Mouse (Mus musculus): ENCODE measurements around the gene Efcab6. TPM values are rescaled to one million over a fixed set of nuclear protein-coding genes. Genes with fewer than 3 reads are reported as not detected.

The Efcab6 gene
- polyA plus RNA-seq, 1 experiment, result 2.2 TPM

GRCm38 (mm10) chr15:83842915-83843789 is 222.0 kb downstream of the Efcab6 start:
- Histone ChIP-seq H3K4me3 (replicated peaks; ENCODE audit: extremely low read depth, low read depth, low read length) (no peak overlapping the region), H3K4me1 (ENCODE audit: control insufficient read depth, insufficient read depth, low read length) (no peaks in the 10 kb centered on the region)
- TF ChIP-seq CTCF (IDR thresholded peaks at IDR 0.05; ENCODE audit: insufficient read depth, low read length) (no peak), POLR2A (IDR thresholded peaks at IDR 0.05; ENCODE audit: borderline replicate concordance, extremely low read depth, low read depth, low read length) (no peak)
- DNase-seq, result no peak
- 57% methylated on average over 22 of the region's 22 CpGs for WGBS

DNA sequence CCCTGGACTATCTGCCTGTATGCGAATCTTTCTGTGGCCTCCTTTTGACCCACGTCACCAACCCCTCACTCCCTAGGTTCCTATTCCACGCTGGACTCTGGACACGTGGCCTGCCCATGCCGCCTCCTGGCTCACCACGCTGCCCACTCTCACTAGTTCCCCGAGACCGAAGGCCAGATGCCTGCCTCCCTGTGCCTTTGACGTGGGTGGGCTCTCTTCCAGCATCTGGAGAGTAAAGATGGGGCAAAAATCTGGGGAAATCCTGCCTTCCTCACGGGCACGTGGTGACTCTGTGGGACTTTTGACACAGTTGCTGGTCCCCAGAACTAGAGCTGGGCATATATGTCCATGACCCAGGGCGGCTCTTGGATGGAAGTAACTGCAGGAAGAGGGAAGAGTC is 222.8 kb downstream of the Efcab6 start:
- Histone ChIP-seq H3K4me3 (replicated peaks; ENCODE audit: extremely low read depth, low read depth, low read length) (no peak overlapping the region), H3K4me1 (ENCODE audit: control insufficient read depth, insufficient read depth, low read length) (no peaks in the 10 kb centered on the region)
- no peak for DNase-seq
- TF ChIP-seq CTCF (IDR thresholded peaks at IDR 0.05; ENCODE audit: insufficient read depth, low read length), result no peak
- no peak for TF ChIP-seq POLR2A (IDR thresholded peaks at IDR 0.05; ENCODE audit: borderline replicate concordance, extremely low read depth, low read depth, low read length)
- WGBS, result 77% methylated on average over 12 of the region's 12 CpGs

GRCm38 (mm10) chr15:83840950-83841719 is 224.0 kb downstream of the Efcab6 start:
- WGBS, result 60% methylated on average over 10 of the region's 10 CpGs
- TF ChIP-seq POLR2A (IDR thresholded peaks at IDR 0.05; ENCODE audit: borderline replicate concordance, extremely low read depth, low read depth, low read length) (no peak), CTCF (IDR thresholded peaks at IDR 0.05; ENCODE audit: insufficient read depth, low read length) (no peak)
- Histone ChIP-seq H3K4me3 (replicated peaks; ENCODE audit: extremely low read depth, low read depth, low read length) (no peak overlapping the region), H3K4me1 (ENCODE audit: control insufficient read depth, insufficient read depth, low read length) (no peaks in the 10 kb centered on the region)
- no peak for DNase-seq

DNA sequence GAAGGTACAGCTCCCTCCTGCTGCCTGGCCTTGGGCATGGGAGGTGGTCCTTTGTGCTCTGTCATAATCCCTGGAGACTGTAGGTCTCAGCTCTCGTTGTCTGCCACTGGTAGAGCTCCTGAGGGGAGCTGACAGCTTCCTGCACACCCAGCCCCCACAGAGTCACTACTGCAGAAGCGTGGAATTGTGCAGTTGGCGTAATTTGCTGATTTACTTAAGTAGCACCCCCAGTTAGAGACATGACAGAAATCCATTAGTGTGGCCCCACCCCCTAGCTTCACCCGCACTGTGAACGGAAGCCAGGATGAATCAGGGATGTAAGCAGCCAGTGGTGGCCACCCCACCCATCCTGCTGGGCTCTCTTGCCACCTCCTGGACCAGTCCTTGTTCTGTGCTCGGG is 232.9 kb downstream of the Efcab6 start:
- no peak for DNase-seq
- Histone ChIP-seq H3K4me3 (replicated peaks; ENCODE audit: extremely low read depth, low read depth, low read length) (no peak overlapping the region), H3K4me1 (ENCODE audit: control insufficient read depth, insufficient read depth, low read length) (no peaks in the 10 kb centered on the region)
- TF ChIP-seq POLR2A (IDR thresholded peaks at IDR 0.05; ENCODE audit: borderline replicate concordance, extremely low read depth, low read depth, low read length) (no peak), CTCF (IDR thresholded peaks at IDR 0.05; ENCODE audit: insufficient read depth, low read length) (no peak)
- 50% methylated on average over 6 of the region's 6 CpGs for WGBS

DNA sequence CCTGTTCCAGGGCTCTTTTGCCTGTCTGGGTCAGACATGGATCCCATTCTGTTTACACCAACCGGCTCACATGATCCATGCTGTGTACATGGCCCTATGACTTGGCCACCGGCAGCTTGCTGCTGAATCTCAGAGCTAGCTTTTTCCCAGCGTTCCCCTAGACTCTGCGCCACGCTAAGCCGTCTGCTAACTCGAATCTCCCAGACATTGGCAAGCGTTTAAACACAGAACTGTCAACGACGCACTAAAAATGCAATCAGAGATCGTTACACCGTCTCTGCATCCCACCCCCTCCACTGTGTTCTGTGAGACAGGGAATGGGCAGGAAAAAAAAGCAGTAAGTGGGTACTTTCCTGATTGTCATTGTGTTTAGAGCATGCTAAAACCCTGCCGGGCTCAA is 236.0 kb downstream of the Efcab6 start:
- no peak for DNase-seq
- no peaks in the 10 kb centered on the region for H3K4me1 ChIP-seq (ENCODE audit: control insufficient read depth, insufficient read depth, low read length)
- TF ChIP-seq CTCF (IDR thresholded peaks at IDR 0.05; ENCODE audit: insufficient read depth, low read length) (no peak), POLR2A (IDR thresholded peaks at IDR 0.05; ENCODE audit: borderline replicate concordance, extremely low read depth, low read depth, low read length) (no peak)
- WGBS, result 73% methylated on average over 13 of the region's 13 CpGs
- no peak overlapping the region for H3K4me3 ChIP-seq (replicated peaks; ENCODE audit: extremely low read depth, low read depth, low read length)

GRCm38 (mm10) chr15:83828011-83828410 is 237.2 kb downstream of the Efcab6 start:
- no peak for TF ChIP-seq POLR2A (IDR thresholded peaks at IDR 0.05; ENCODE audit: borderline replicate concordance, extremely low read depth, low read depth, low read length)
- no peak for TF ChIP-seq CTCF (IDR thresholded peaks at IDR 0.05; ENCODE audit: insufficient read depth, low read length)
- Histone ChIP-seq H3K4me3 (replicated peaks; ENCODE audit: extremely low read depth, low read depth, low read length) (no peak overlapping the region), H3K4me1 (ENCODE audit: control insufficient read depth, insufficient read depth, low read length) (no peaks in the 10 kb centered on the region)
- WGBS, result 78% methylated on average over 8 of the region's 8 CpGs
- DNase-seq, result no peak

Other genes starting within 250 kb of the Efcab6 start
- 0.46 and 0.69 TPM in 2 replicates for gene Sult4a1, start 40.4 kb upstream of the Efcab6 start, polyA plus RNA-seq (2012; rRNA removed)
- 1.0 and 1.2 TPM in 2 replicates for gene Pnpla5, start 57.8 kb upstream of the Efcab6 start, polyA plus RNA-seq (2012; rRNA removed)
- 31.9 and 33.9 TPM in 2 replicates for gene Pnpla3, start 102.5 kb upstream of the Efcab6 start, polyA plus RNA-seq (2012; rRNA removed)
- gene Samm50, start 126.9 kb upstream of the Efcab6 start, polyA plus RNA-seq (2012; rRNA removed), result 7.2 and 12.4 TPM in 2 replicates
- gene Parvb, start 166.7 kb upstream of the Efcab6 start, polyA plus RNA-seq (2012; rRNA removed), result 39.3 and 47.5 TPM in 2 replicates